Mouse (Mus musculus) heart, embryonic 16.5 days (tissue): ENCODE measurements at regions not wholly inside any gene's neighbourhood (a gene's known extent, or its start where the extent isn't known, plus 50 kb on each side); places are given as distances from the start of the nearest gene placed in this dataset.

Source experiments
- ATAC-seq: fragments of 200-750 bp; cut with Nextera tagmentation; replicated peaks from 2 replicates; pipeline ENCODE4 v1.8.0; 2017; ENCODE audit warnings: moderate number of reproducible peaks; ENCODE audit not compliant: insufficient read depth, low FRiP score; ENCODE audit errors: extremely low read depth
- H3K27ac ChIP-seq: fragments of 300-500 bp; sonication (generic); 2 replicates; pipeline ENCODE4 v1.5.1; 2014; ENCODE audit warnings: mild to moderate bottlenecking, low read length, control low read depth, moderate library complexity
- H3K27me3 ChIP-seq: fragments of 300-500 bp; sonication (generic); 2 replicates; pipeline ENCODE4 v1.6.1; 2014; ENCODE audit warnings: low read length, mixed read lengths; ENCODE audit not compliant: control insufficient read depth, insufficient read depth
- H3K36me3 ChIP-seq: fragments of 300-500 bp; sonication (generic); 2 replicates; pipeline ENCODE4 v1.6.1; 2014; ENCODE audit not compliant: control insufficient read depth, insufficient read depth
- H3K4me1 ChIP-seq: fragments of 300-500 bp; sonication (generic); 2 replicates; pipeline ENCODE4 v1.6.1; 2014; ENCODE audit warnings: low read length, mixed read lengths; ENCODE audit not compliant: control insufficient read depth, insufficient read depth
- H3K4me2 ChIP-seq: fragments of 300-500 bp; sonication (generic); 2 replicates; pipeline ENCODE4 v1.6.1; 2014; ENCODE audit warnings: low read depth, mild to moderate bottlenecking, control low read depth, low read length
- H3K4me3 ChIP-seq: fragments of 300-500 bp; sonication (generic); 2 replicates; pipeline ENCODE4 v1.5.1; 2014; ENCODE audit warnings: mild to moderate bottlenecking, control low read depth, low read length
- H3K9ac ChIP-seq: fragments of 300-500 bp; sonication (generic); 2 replicates; pipeline ENCODE4 v1.6.1; 2014; ENCODE audit warnings: low read length, control low read depth
- H3K9me3 ChIP-seq: fragments of 300-500 bp; sonication (generic); replicated peaks from 2 replicates; pipeline ENCODE4 v1.6.1; 2016; ENCODE audit warnings: low read length; ENCODE audit not compliant: control insufficient read depth
- WGBS: fragments of 180-500 bp; shearing (Covaris S2); extraction: QIAGEN DNeasy Blood & Tissue Kit; methylation state at CpG from one replicate; pipeline ENCODE4 v1.1.7; 2014; 5-methylcytosine and 5-hydroxymethylcytosine counted together

- Histone ChIP-seq H3K27me3 (no peaks in the 10 kb centered on the region), H3K4me2 (no peak overlapping the region), H3K9me3 (no peaks in the 10 kb centered on the region), H3K4me3 (no peak overlapping the region), H3K27ac (no peak overlapping the region), H3K36me3 (no peaks in the 10 kb centered on the region), H3K4me1 (peaks cover 4% of the 10 kb centered on the region; the same call in 1 of the 2 replicates), H3K9ac (no peak overlapping the region)
- WGBS: 98% methylated on average over 1 of the region's 1 CpGs
- no peak for ATAC-seq
Observed at GRCm38 (mm10) chr8:128559004-128559662, 126.3 kb upstream of the Itgb1 start.

- WGBS: 62% methylated on average over 2 of the region's 2 CpGs
- H3K36me3 ChIP-seq: no peaks in the 10 kb centered on the region
- no peak overlapping the region for H3K4me3 ChIP-seq
- H3K27ac ChIP-seq: no peak overlapping the region
- H3K4me2 ChIP-seq: no peak overlapping the region
- no peaks in the 10 kb centered on the region for H3K27me3 ChIP-seq
- peaks cover 5% of the 10 kb centered on the region for H3K9me3 ChIP-seq
- no peak overlapping the region for H3K9ac ChIP-seq
- ATAC-seq: no peak
- peaks cover 4% of the 10 kb centered on the region; the same call in 1 of the 2 replicates for H3K4me1 ChIP-seq
Observed at GRCm38 (mm10) chr8:128560418-128560817, 125.0 kb upstream of the Itgb1 start.

GRCm38 (mm10) chr8:128561016-128561415, 124.4 kb upstream of the Itgb1 start:
- Histone ChIP-seq H3K36me3 (no peaks in the 10 kb centered on the region), H3K9ac (no peak overlapping the region), H3K4me2 (no peak overlapping the region), H3K4me3 (no peak overlapping the region), H3K4me1 (peaks cover 4% of the 10 kb centered on the region; the same call in 1 of the 2 replicates), H3K27ac (no peak overlapping the region), H3K27me3 (no peaks in the 10 kb centered on the region), H3K9me3 (peaks cover 5% of the 10 kb centered on the region)
- ATAC-seq: no peak
- 82% methylated on average over 1 of the region's 1 CpGs for WGBS

DNA sequence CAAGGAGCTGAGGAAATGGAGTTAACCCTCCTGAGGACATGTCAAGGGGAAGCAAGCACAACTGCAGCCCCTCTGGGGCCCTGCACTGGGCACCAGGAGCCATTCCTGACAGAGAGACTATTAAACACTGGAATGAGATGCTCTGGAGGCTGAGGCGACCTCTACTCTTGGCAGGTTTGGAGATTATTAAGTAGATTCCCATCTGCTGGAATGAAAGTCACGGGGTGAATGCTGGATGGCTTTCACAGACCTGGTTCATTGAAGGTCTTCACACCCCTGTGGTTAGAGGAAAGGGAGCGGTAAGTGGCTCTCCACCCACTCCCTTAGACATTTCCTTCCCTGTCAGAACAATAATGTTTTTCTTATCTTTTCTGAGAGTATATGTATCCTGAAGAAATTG, 122.8 kb upstream of the Itgb1 start:
- WGBS: 34% methylated on average over 3 of the region's 3 CpGs
- peak; percentile 52; the same call in 1 of the 2 replicates for ATAC-seq
- no peak overlapping the region for H3K4me3 ChIP-seq
- H3K27ac ChIP-seq: no peak overlapping the region; the same call in 1 of the 2 replicates
- H3K4me1 ChIP-seq: peaks cover 4% of the 10 kb centered on the region; the same call in 1 of the 2 replicates
- no peak overlapping the region for H3K9ac ChIP-seq
- H3K4me2 ChIP-seq: no peak overlapping the region
- H3K36me3 ChIP-seq: no peaks in the 10 kb centered on the region
- H3K27me3 ChIP-seq: no peaks in the 10 kb centered on the region
- H3K9me3 ChIP-seq: peaks cover 5% of the 10 kb centered on the region

DNA sequence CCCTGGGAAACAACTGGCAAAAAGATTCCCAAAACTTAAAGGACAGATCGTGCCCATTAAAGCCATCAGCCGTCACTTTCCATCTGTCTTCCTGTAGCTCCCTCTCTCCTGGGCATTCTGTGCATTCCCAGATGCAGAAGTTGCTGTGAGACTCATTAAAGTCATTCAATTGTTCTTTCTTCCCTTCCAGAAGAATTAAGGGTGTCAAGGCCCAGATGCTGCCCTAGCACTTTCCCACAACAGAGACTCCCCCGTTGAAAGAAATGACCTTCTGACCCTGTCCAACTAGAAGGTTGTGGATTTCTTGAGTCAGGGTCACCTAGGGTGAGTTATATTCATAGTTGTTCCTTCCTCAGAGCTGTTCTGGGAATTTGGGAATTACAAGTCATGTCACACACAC, 121.7 kb upstream of the Itgb1 start:
- H3K36me3 ChIP-seq: no peaks in the 10 kb centered on the region
- peaks cover 5% of the 10 kb centered on the region for H3K9me3 ChIP-seq
- no peaks in the 10 kb centered on the region for H3K27me3 ChIP-seq
- H3K9ac ChIP-seq: no peak overlapping the region
- no peak overlapping the region for H3K4me2 ChIP-seq
- no peak overlapping the region for H3K27ac ChIP-seq
- 62% methylated on average over 3 of the region's 3 CpGs for WGBS
- no peak for ATAC-seq
- H3K4me3 ChIP-seq: no peak overlapping the region
- peaks cover 4% of the 10 kb centered on the region; the same call in 1 of the 2 replicates for H3K4me1 ChIP-seq

- Histone ChIP-seq H3K9ac (no peak overlapping the region), H3K36me3 (no peaks in the 10 kb centered on the region), H3K27ac (no peak overlapping the region), H3K4me3 (no peak overlapping the region), H3K27me3 (no peaks in the 10 kb centered on the region), H3K4me2 (no peak overlapping the region), H3K4me1 (no peaks in the 10 kb centered on the region), H3K9me3 (no peaks in the 10 kb centered on the region)
- no peak for ATAC-seq
Observed at GRCm38 (mm10) chr8:128572291-128572690, 113.2 kb upstream of the Itgb1 start.

DNA sequence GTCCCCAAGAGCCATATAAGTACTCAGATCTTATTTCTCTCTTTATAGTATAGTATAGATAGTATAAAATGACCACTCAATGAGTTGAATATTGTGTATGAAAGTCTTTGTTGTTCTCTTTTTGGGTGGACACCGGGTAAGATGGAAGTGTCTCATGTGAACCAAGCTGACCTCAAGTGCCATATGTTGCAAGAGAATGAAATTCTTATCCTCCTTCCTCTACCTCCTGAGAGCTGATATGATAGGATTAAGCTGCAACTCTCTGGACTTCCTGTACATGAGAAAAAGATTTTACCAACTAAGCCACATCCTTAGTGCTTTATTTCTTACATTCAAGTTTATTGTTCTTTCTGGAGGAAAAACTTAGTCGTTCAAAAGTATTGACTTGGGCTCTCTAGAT, 91.3 kb upstream of the Itgb1 start:
- Histone ChIP-seq H3K9me3 (no peaks in the 10 kb centered on the region), H3K9ac (no peak overlapping the region), H3K27me3 (no peaks in the 10 kb centered on the region), H3K4me1 (peaks cover 9% of the 10 kb centered on the region), H3K4me2 (no peak overlapping the region), H3K36me3 (no peaks in the 10 kb centered on the region), H3K4me3 (no peak overlapping the region), H3K27ac (no peak overlapping the region)
- WGBS: 65% methylated on average over 2 of the region's 2 CpGs
- no peak for ATAC-seq

DNA sequence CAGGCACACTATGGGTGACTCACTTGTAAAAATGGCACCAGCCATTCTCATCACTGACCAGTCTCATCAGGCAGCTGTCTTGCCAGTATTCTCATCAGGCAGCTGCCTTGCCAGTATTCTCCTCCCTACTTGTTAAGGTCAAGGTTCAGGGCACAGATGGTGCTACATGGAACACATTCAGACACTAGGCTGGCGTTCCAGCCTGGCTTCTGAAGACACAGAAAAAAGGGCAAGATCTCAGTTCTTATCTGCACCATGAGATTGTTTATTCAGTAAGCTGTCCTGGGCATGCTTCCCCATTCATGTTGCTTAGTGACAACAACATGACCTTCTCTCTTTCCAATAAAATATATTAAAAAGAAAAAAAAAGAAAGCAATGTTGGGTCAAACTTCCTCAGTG, 90.7 kb upstream of the Itgb1 start:
- ATAC-seq: no peak; the same call in 1 of the 2 replicates
- no peaks in the 10 kb centered on the region for H3K9me3 ChIP-seq
- WGBS: 53% methylated on average over 1 of the region's 1 CpGs
- no peak overlapping the region for H3K9ac ChIP-seq
- no peaks in the 10 kb centered on the region for H3K36me3 ChIP-seq
- no peaks in the 10 kb centered on the region for H3K27me3 ChIP-seq
- H3K4me1 ChIP-seq: peaks cover 9% of the 10 kb centered on the region
- no peak overlapping the region for H3K27ac ChIP-seq
- no peak overlapping the region for H3K4me3 ChIP-seq
- no peak overlapping the region for H3K4me2 ChIP-seq

- Histone ChIP-seq H3K9ac (no peak overlapping the region), H3K4me1 (peaks cover 9% of the 10 kb centered on the region; the same call in 1 of the 2 replicates), H3K4me2 (no peak overlapping the region), H3K27ac (peak overlapping the region; percentile 53), H3K4me3 (no peak overlapping the region), H3K36me3 (no peaks in the 10 kb centered on the region), H3K27me3 (no peaks in the 10 kb centered on the region), H3K9me3 (no peaks in the 10 kb centered on the region)
- 46% methylated on average over 3 of the region's 3 CpGs for WGBS
- ATAC-seq: peak; percentile 91
Observed at GRCm38 (mm10) chr8:128605588-128605987, 79.9 kb upstream of the Itgb1 start.
